Mouse (Mus musculus): Measurements from ENCODE around the gene Dgcr6.

DNA sequence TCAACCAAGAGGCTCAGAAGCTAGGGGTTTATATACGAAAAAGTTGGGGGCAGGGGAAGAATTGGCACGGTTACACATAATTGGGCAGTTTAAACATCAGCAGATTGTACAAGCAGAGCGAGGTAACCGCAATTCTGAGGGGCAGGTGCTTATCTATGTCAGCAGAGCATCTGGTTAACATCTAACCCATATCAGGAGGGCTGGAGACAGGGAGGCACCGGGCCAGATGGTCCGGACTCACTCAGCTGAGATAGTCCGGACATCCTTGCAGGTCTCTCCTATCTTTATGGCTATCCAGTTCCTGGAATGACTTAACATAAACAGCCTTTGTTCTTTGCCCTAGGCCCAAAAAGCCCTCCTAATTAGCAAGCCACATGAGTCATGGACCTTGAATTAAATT lies 58.4 kb downstream of the Dgcr6 start:
- TF ChIP-seq EP300 (IDR thresholded peaks at IDR 0.05; ENCODE audit: insufficient read depth, low read depth, low read length) = no peak
- TF ChIP-seq POLR2A (IDR thresholded peaks at IDR 0.05; ENCODE audit: insufficient read depth, low read length) = no peak
- TF ChIP-seq CTCF (IDR thresholded peaks at IDR 0.05; ENCODE audit: low read depth, low read length) = no peak

Data from ES-Bruce4 (cell line).